Mouse (Mus musculus): ENCODE data around the gene Patz1. TPM values are rescaled to one million over a fixed set of nuclear protein-coding genes. Genes with fewer than 3 reads are reported as not detected.
A peak's percentile ranks its signal among the peaks of the same experiment; 100 is the strongest.

The Patz1 gene
- polyA plus RNA-seq, 1 experiment from 2014 or later = 22.1 TPM

DNA sequence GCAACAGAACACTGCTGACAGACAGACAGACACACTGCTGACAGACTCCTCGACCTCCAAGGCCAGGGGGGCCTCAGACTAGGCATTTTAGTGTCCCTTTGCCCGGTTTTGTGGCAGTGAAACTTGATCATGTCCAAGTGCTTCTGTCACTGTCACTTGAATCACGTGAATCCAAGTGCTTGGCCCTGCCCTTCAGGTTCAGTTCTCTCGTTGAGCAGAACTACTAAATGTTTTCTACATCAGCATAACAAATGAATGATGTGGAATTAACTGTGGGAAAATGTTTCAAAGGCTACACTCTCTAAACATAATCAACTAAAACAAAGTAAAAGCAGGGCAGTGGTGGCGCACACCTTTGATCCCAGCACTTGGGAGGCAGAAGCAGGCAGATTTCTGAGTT lies 10.3 kb upstream of the Patz1 start:
- Histone ChIP-seq H3K9ac (ENCODE audit: low read depth, low read length) (no peak overlapping the region), H3K27me3 (replicated peaks; ENCODE audit: control insufficient read depth, insufficient read depth, low read length) (no peaks in the 10 kb centered on the region), H3K27ac (ENCODE audit: low read length) (no peak overlapping the region), H3K4me3 (ENCODE audit: low read length) (no peak overlapping the region), H3K4me1 (ENCODE audit: control insufficient read depth, insufficient read depth, low read length) (no peaks in the 10 kb centered on the region), H3K4me2 (ENCODE audit: low read depth, low read length) (no peak overlapping the region), H3K9me3 (ENCODE audit: control insufficient read depth, low read length) (peaks cover 9% of the 10 kb centered on the region; the same call in 1 of the 2 replicates), H3K36me3 (ENCODE audit: control insufficient read depth, insufficient read depth, low read length) (no peaks in the 10 kb centered on the region)
- ATAC-seq = no peak
- 66% methylated on average over 5 of the region's 5 CpGs for WGBS

DNA sequence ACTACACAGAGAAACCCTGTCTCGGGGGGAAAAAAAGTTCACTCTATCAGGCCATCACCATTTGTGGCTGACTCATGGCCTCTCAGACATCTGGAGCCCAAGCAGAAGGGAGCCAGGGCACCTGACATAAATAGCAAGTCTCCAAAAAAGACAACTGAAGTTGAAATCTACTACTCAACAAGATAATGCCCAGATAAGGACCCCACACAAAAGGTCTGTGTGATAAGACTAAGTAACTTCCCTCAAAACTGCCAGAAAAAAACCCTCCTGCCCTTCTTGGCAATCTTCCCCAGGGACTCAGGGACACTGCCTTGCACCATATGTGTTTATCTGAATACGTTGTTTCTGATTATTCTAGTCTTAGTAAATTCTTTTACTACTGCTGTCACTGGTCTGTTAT lies 8.9 kb upstream of the Patz1 start:
- H3K9ac ChIP-seq (ENCODE audit: low read depth, low read length) = no peak overlapping the region
- H3K9me3 ChIP-seq (ENCODE audit: control insufficient read depth, low read length) = peaks cover 9% of the 10 kb centered on the region; the same call in 1 of the 2 replicates
- 75% methylated on average over 2 of the region's 2 CpGs for WGBS
- no peak overlapping the region for H3K27ac ChIP-seq (ENCODE audit: low read length)
- H3K36me3 ChIP-seq (ENCODE audit: control insufficient read depth, insufficient read depth, low read length) = no peaks in the 10 kb centered on the region
- no peak overlapping the region for H3K4me2 ChIP-seq (ENCODE audit: low read depth, low read length)
- ATAC-seq = no peak
- H3K4me1 ChIP-seq (ENCODE audit: control insufficient read depth, insufficient read depth, low read length) = no peaks in the 10 kb centered on the region
- no peaks in the 10 kb centered on the region for H3K27me3 ChIP-seq (replicated peaks; ENCODE audit: control insufficient read depth, insufficient read depth, low read length)
- H3K4me3 ChIP-seq (ENCODE audit: low read length) = no peak overlapping the region

DNA sequence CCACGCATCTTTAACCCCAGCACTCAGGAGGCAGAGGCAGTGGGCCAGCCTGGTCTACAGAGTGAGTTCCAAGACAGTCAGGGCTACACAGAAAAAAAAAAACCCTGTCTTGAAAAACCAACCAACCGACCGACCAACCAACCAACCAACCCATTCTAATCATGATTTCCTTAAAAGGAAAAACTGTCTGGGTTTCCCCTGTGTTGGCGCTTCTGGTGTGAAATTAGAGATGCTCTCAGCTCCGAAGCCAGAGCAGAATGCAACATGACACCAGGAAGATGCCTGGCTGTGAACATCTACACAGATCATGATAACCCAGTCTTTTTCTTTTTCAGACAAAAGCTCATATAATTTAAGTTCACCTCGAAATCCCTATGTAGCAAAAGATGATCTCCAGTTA lies 5.8 kb upstream of the Patz1 start:
- Histone ChIP-seq H3K9ac (ENCODE audit: low read depth, low read length) (no peak overlapping the region), H3K4me3 (ENCODE audit: low read length) (no peak overlapping the region), H3K4me2 (ENCODE audit: low read depth, low read length) (no peak overlapping the region), H3K27ac (ENCODE audit: low read length) (no peak overlapping the region), H3K36me3 (ENCODE audit: control insufficient read depth, insufficient read depth, low read length) (no peaks in the 10 kb centered on the region), H3K9me3 (ENCODE audit: control insufficient read depth, low read length) (peaks cover 9% of the 10 kb centered on the region; the same call in 1 of the 2 replicates), H3K27me3 (replicated peaks; ENCODE audit: control insufficient read depth, insufficient read depth, low read length) (no peaks in the 10 kb centered on the region), H3K4me1 (ENCODE audit: control insufficient read depth, insufficient read depth, low read length) (0 out of 2 replicates have a peak, but pooled peaks cover 5% of the 10 kb centered on the region)
- 77% methylated on average over 6 of the region's 6 CpGs for WGBS
- no peak for ATAC-seq

DNA sequence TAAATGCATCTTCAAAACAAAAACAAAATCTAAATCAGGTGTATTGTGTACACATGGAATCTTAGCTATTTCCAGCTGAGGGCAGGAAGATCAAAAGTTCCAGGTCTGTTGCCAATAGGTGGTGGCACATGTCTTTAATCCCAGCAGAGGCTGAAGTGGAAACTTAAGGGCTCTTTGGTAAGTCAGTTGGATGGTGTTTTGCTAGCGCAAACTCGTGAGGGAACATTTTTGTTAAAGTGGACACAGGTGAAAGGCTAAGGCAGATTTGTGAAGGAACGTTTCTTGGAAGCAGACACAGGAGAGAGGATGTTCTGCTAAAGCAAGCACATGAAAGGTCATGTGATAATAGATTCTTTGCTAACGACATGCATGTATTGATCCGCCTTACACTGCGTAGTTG lies 5.0 kb upstream of the Patz1 start:
- Histone ChIP-seq H3K4me2 (ENCODE audit: low read depth, low read length) (no peak overlapping the region), H3K27ac (ENCODE audit: low read length) (no peak overlapping the region), H3K27me3 (replicated peaks; ENCODE audit: control insufficient read depth, insufficient read depth, low read length) (no peaks in the 10 kb centered on the region), H3K9me3 (ENCODE audit: control insufficient read depth, low read length) (peaks cover 9% of the 10 kb centered on the region; the same call in 1 of the 2 replicates), H3K4me3 (ENCODE audit: low read length) (no peak overlapping the region), H3K36me3 (ENCODE audit: control insufficient read depth, insufficient read depth, low read length) (no peaks in the 10 kb centered on the region), H3K4me1 (ENCODE audit: control insufficient read depth, insufficient read depth, low read length) (0 out of 2 replicates have a peak, but pooled peaks cover 5% of the 10 kb centered on the region), H3K9ac (ENCODE audit: low read depth, low read length) (no peak overlapping the region)
- 86% methylated on average over 6 of the region's 6 CpGs for WGBS
- no peak for ATAC-seq

DNA sequence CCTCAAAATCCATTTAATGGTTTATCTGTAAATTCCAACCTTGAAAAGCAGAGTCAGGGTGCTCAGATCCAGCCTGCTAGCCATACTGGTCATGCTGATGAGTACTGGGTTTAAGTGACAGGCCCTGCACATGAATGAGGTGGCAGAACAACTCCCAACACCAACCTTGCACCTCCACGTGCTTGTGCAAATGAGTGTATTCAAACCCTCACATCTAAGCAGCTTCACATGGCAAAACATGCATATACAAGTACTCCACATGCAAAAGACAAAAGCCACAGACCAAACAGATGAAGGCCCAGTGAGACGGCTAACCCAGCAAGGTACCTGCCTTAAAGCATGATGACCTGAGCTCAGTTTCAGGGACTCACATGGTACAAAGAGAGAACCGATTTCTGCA lies 2.7 kb upstream of the Patz1 start:
- H3K36me3 ChIP-seq (ENCODE audit: control insufficient read depth, insufficient read depth, low read length) = no peaks in the 10 kb centered on the region
- H3K4me1 ChIP-seq (ENCODE audit: control insufficient read depth, insufficient read depth, low read length) = 0 out of 2 replicates have a peak, but pooled peaks cover 5% of the 10 kb centered on the region
- no peak overlapping the region for H3K4me3 ChIP-seq (ENCODE audit: low read length)
- no peak for ATAC-seq
- no peak overlapping the region for H3K27ac ChIP-seq (ENCODE audit: low read length)
- H3K9me3 ChIP-seq (ENCODE audit: control insufficient read depth, low read length) = peaks cover 9% of the 10 kb centered on the region; the same call in 1 of the 2 replicates
- H3K4me2 ChIP-seq (ENCODE audit: low read depth, low read length) = no peak overlapping the region
- no peak overlapping the region for H3K9ac ChIP-seq (ENCODE audit: low read depth, low read length)
- 91% methylated on average over 3 of the region's 3 CpGs for WGBS
- no peaks in the 10 kb centered on the region for H3K27me3 ChIP-seq (replicated peaks; ENCODE audit: control insufficient read depth, insufficient read depth, low read length)

DNA sequence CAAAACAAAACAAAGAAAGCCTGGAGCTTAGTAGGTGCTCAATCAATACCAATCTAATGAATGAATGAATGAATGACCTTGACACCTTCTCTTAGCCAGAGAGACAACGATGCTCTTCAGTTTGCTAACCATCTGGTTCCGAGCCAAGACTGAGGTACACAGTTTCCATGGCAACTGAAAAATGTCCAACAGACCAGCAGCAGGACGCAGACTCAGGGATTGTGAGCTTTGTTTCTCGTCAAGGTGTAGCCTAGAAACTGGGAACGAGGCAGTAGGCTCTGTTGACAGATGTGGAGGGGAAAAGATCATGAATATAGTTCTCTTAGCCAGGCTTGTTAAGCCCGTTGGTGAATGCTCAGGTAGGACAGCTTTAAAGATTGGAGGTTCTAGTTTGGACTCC lies 1.5 kb upstream of the Patz1 start:
- WGBS = 30% methylated on average over 6 of the region's 6 CpGs
- Histone ChIP-seq H3K27me3 (replicated peaks; ENCODE audit: control insufficient read depth, insufficient read depth, low read length) (no peaks in the 10 kb centered on the region), H3K36me3 (ENCODE audit: control insufficient read depth, insufficient read depth, low read length) (no peaks in the 10 kb centered on the region), H3K4me1 (ENCODE audit: control insufficient read depth, insufficient read depth, low read length) (0 out of 2 replicates have a peak, but pooled peaks cover 5% of the 10 kb centered on the region), H3K4me3 (ENCODE audit: low read length) (no peak overlapping the region), H3K4me2 (ENCODE audit: low read depth, low read length) (no peak overlapping the region), H3K27ac (ENCODE audit: low read length) (no peak overlapping the region), H3K9me3 (ENCODE audit: control insufficient read depth, low read length) (no peaks in the 10 kb centered on the region), H3K9ac (ENCODE audit: low read depth, low read length) (no peak overlapping the region)
- no peak for ATAC-seq

DNA sequence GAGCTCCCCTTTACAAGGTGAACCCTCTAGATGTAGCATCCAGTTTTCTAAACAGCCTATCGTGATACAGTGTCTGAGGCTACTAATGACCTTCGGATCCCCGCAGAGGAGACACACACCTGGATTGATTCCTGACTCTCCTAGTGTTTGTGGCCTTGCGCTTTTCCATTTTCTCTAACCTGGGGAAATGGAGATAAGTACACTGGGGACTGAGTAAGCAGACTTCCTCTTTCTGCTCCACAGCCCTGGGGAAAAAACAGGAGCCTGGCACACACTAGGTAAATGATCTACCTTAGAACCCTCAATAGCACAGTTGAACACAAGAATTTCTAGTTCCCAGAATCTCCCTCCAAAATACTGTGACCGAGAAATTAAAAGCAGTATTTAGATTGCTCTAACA lies 753 bp upstream of the Patz1 start:
- H3K9ac ChIP-seq (ENCODE audit: low read depth, low read length) = peak overlapping the region; percentile 99

DNA sequence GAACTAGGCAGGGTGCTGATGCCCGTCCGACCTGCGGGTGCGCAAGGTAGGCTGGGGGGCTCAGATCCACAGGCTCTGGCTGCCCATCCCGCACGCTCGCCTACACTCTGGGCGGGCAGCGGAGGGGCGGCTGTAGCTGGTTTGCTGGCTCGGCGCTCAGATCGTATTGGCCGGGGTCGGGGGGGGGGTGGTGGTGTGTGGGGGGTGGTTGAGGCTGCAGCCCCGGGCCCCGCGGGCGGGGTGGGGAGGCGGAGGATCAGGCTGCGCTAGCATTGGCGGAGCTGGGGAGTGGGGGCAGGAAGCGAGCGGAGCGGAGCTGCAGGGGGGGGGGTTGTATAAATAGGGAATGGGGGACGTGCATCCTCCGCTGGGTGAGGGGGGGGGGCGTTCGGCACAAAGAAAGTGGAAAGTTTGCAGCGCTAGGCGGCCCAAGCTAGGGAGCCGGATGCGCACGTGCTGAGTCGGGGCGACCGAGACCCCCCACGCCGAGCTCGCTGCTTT lies 678 bp downstream of the Patz1 start:
- peak overlapping the region; percentile 100 for H3K27ac ChIP-seq (ENCODE audit: low read length)
- H3K9ac ChIP-seq (ENCODE audit: low read depth, low read length) = peak overlapping the region; percentile 99
- no peaks in the 10 kb centered on the region for H3K9me3 ChIP-seq (ENCODE audit: control insufficient read depth, low read length)
- peaks cover 5% of the 10 kb centered on the region; the same call in 1 of the 2 replicates for H3K36me3 ChIP-seq (ENCODE audit: control insufficient read depth, insufficient read depth, low read length)
- 0% methylated on average over 35 of the region's 40 CpGs for WGBS
- ATAC-seq = peak; percentile 77
- H3K4me1 ChIP-seq (ENCODE audit: control insufficient read depth, insufficient read depth, low read length) = peaks cover 25% of the 10 kb centered on the region
- H3K4me3 ChIP-seq (ENCODE audit: low read length) = peak overlapping the region; percentile 87
- peak overlapping the region; percentile 98 for H3K4me2 ChIP-seq (ENCODE audit: low read depth, low read length)
- H3K27me3 ChIP-seq (replicated peaks; ENCODE audit: control insufficient read depth, insufficient read depth, low read length) = no peaks in the 10 kb centered on the region

More for the DNA sequence above, 753 bp upstream of the Patz1 start:
- H3K4me2 ChIP-seq (ENCODE audit: low read depth, low read length) = peak overlapping the region; percentile 98
- H3K4me3 ChIP-seq (ENCODE audit: low read length) = no peak overlapping the region
- H3K27me3 ChIP-seq (replicated peaks; ENCODE audit: control insufficient read depth, insufficient read depth, low read length) = no peaks in the 10 kb centered on the region
- ATAC-seq = no peak
- H3K4me1 ChIP-seq (ENCODE audit: control insufficient read depth, insufficient read depth, low read length) = peaks cover 10% of the 10 kb centered on the region
- no peaks in the 10 kb centered on the region for H3K9me3 ChIP-seq (ENCODE audit: control insufficient read depth, low read length)
- no peaks in the 10 kb centered on the region for H3K36me3 ChIP-seq (ENCODE audit: control insufficient read depth, insufficient read depth, low read length)
- 54% methylated on average over 5 of the region's 5 CpGs for WGBS
- H3K27ac ChIP-seq (ENCODE audit: low read length) = no peak overlapping the region

DNA sequence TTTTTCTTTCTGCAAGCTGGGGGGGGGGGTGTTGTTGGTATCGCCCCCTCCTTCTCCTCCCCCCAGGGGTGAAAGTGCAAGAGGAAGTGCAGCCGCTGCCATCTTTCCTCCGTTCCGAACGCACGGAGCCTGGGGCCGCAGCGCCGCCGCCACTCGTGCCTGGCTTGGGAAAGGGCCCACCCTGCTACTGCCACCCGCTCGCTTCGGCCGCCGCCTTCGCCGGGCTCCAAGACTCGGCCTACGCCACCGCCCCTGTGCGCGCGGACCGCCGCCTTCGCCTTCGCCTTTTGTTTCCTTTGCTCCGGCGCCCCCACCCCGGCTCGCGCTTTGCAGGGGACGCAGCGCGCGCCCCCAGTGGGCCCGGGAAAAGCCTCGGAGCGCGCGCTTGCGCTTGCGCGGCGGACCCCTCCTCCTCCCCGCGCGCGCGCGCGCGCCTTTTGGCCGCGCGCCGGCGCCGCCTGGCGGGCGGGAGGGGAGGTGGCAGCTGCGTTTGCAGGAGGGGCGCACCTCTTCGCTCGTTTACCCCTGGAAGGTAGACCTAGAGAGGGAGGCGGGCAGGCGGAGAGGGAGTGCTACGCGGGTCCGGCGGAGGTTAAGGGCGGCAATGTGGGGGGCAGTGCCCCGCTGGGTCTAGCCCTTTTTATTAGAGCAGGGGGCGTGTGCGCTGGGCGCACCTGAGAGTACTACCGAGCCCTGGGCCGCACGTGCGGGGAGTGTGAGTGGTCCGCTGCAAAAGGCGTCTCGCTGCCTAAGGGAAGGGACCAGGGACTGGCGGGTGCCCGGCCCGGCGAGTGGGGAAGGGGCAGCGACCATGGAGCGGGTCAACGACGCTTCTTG lies 1.3 kb downstream of the Patz1 start:
- H3K9ac ChIP-seq (ENCODE audit: low read depth, low read length) = peak overlapping the region; percentile 99
- WGBS = under 1% methylated on average over 82 of the region's 92 CpGs
- peaks cover 29% of the 10 kb centered on the region for H3K4me1 ChIP-seq (ENCODE audit: control insufficient read depth, insufficient read depth, low read length)
- H3K9me3 ChIP-seq (ENCODE audit: control insufficient read depth, low read length) = no peaks in the 10 kb centered on the region
- H3K27ac ChIP-seq (ENCODE audit: low read length) = peak overlapping the region; percentile 100
- peaks cover 10% of the 10 kb centered on the region; the same call in 1 of the 2 replicates for H3K36me3 ChIP-seq (ENCODE audit: control insufficient read depth, insufficient read depth, low read length)
- peak; percentile 63 for ATAC-seq
- no peaks in the 10 kb centered on the region for H3K27me3 ChIP-seq (replicated peaks; ENCODE audit: control insufficient read depth, insufficient read depth, low read length)
- peak overlapping the region; percentile 87 for H3K4me3 ChIP-seq (ENCODE audit: low read length)
- H3K4me2 ChIP-seq (ENCODE audit: low read depth, low read length) = peak overlapping the region; percentile 98
